Mouse (Mus musculus): ENCODE data around the gene Ythdf2. TPM values are rescaled to one million over a fixed set of nuclear protein-coding genes. Genes with fewer than 3 reads are reported as not detected.

Ythdf2 gene
- polyA plus RNA-seq, 1 experiment from 2014 or later = 72.5 TPM

GRCm38 (mm10) chr4:132151673-132152072 lies 60.4 kb downstream of the Ythdf2 start:
- Histone ChIP-seq H3K9ac (ENCODE audit: low read depth, low read length) (no peak overlapping the region), H3K4me3 (ENCODE audit: low read depth, low read length) (no peak overlapping the region), H3K27ac (ENCODE audit: low read depth, low read length) (no peak overlapping the region), H3K27me3 (ENCODE audit: control insufficient read depth, insufficient read depth, low read length) (peaks cover 3% of the 10 kb centered on the region), H3K4me2 (no peak overlapping the region), H3K4me1 (ENCODE audit: control insufficient read depth, insufficient read depth, low read length) (no peaks in the 10 kb centered on the region), H3K36me3 (ENCODE audit: control insufficient read depth, insufficient read depth, low read length) (no peaks in the 10 kb centered on the region), H3K9me3 (replicated peaks; ENCODE audit: control insufficient read depth, low read length) (no peaks in the 10 kb centered on the region; the same call in 1 of the 2 replicates)
- no peak for ATAC-seq (replicated peaks; ENCODE audit: insufficient number of reproducible peaks, low FRiP score, low TSS enrichment)
- 64% methylated on average over 1 of the region's 1 CpGs for WGBS (ENCODE audit: insufficient replicate concordance)

GRCm38 (mm10) chr4:132146201-132146600 lies 65.9 kb downstream of the Ythdf2 start:
- no peak overlapping the region for H3K4me2 ChIP-seq
- no peak overlapping the region for H3K4me3 ChIP-seq (ENCODE audit: low read depth, low read length)
- H3K9ac ChIP-seq (ENCODE audit: low read depth, low read length) = no peak overlapping the region
- H3K4me1 ChIP-seq (ENCODE audit: control insufficient read depth, insufficient read depth, low read length) = no peaks in the 10 kb centered on the region; the same call in 1 of the 2 replicates
- WGBS (ENCODE audit: insufficient replicate concordance) = 73% methylated on average over 5 of the region's 5 CpGs
- ATAC-seq (replicated peaks; ENCODE audit: insufficient number of reproducible peaks, low FRiP score, low TSS enrichment) = no peak
- H3K27ac ChIP-seq (ENCODE audit: low read depth, low read length) = no peak overlapping the region
- H3K36me3 ChIP-seq (ENCODE audit: control insufficient read depth, insufficient read depth, low read length) = no peaks in the 10 kb centered on the region
- H3K9me3 ChIP-seq (replicated peaks; ENCODE audit: control insufficient read depth, low read length) = no peaks in the 10 kb centered on the region
- H3K27me3 ChIP-seq (ENCODE audit: control insufficient read depth, insufficient read depth, low read length) = peaks cover 50% of the 10 kb centered on the region

- Histone ChIP-seq H3K4me2 (peak overlapping the region; percentile 87), H3K27ac (ENCODE audit: low read depth, low read length) (no peak overlapping the region), H3K36me3 (ENCODE audit: control insufficient read depth, insufficient read depth, low read length) (no peaks in the 10 kb centered on the region), H3K9ac (ENCODE audit: low read depth, low read length) (no peak overlapping the region), H3K9me3 (replicated peaks; ENCODE audit: control insufficient read depth, low read length) (no peaks in the 10 kb centered on the region), H3K27me3 (ENCODE audit: control insufficient read depth, insufficient read depth, low read length) (peaks cover 60% of the 10 kb centered on the region), H3K4me1 (ENCODE audit: control insufficient read depth, insufficient read depth, low read length) (no peaks in the 10 kb centered on the region; the same call in 1 of the 2 replicates), H3K4me3 (ENCODE audit: low read depth, low read length) (peak overlapping the region; percentile 54; the same call in 1 of the 2 replicates)
- WGBS (ENCODE audit: insufficient replicate concordance) = 25% methylated on average over 10 of the region's 10 CpGs
- ATAC-seq (replicated peaks; ENCODE audit: insufficient number of reproducible peaks, low FRiP score, low TSS enrichment) = no peak
Measured at GRCm38 (mm10) chr4:132145092-132145491, 67.0 kb downstream of the Ythdf2 start.

- H3K4me1 ChIP-seq (ENCODE audit: control insufficient read depth, insufficient read depth, low read length) = no peaks in the 10 kb centered on the region; the same call in 1 of the 2 replicates
- H3K27me3 ChIP-seq (ENCODE audit: control insufficient read depth, insufficient read depth, low read length) = peaks cover 62% of the 10 kb centered on the region
- H3K9ac ChIP-seq (ENCODE audit: low read depth, low read length) = peak within 1 kb of the TSS; percentile 63
- H3K36me3 ChIP-seq (ENCODE audit: control insufficient read depth, insufficient read depth, low read length) = no peaks in the 10 kb centered on the region
- H3K27ac ChIP-seq (ENCODE audit: low read depth, low read length) = no peak within 1 kb of the TSS
- H3K4me3 ChIP-seq (ENCODE audit: low read depth, low read length) = peak within 1 kb of the TSS; percentile 54
- WGBS (ENCODE audit: insufficient replicate concordance) = 1% methylated on average over 53 of the region's 89 CpGs
- H3K4me2 ChIP-seq = peak within 1 kb of the TSS; percentile 87
- ATAC-seq (replicated peaks; ENCODE audit: insufficient number of reproducible peaks, low FRiP score, low TSS enrichment) = 0 out of 2 replicates have a peak, but pooled peaks have one; percentile 31
- no peaks in the 10 kb centered on the region for H3K9me3 ChIP-seq (replicated peaks; ENCODE audit: control insufficient read depth, low read length)
Measured at GRCm38 (mm10) chr4:132144080-132144841, 67.8 kb downstream of the Ythdf2 start, which contains the start of gene Oprd1. Gene Oprd1 (minus strand): TSS chr4:132144486.

GRCm38 (mm10) chr4:132138640-132139039 lies 73.5 kb downstream of the Ythdf2 start:
- H3K4me2 ChIP-seq = no peak overlapping the region
- H3K27ac ChIP-seq (ENCODE audit: low read depth, low read length) = no peak overlapping the region
- H3K4me1 ChIP-seq (ENCODE audit: control insufficient read depth, insufficient read depth, low read length) = no peaks in the 10 kb centered on the region
- H3K9me3 ChIP-seq (replicated peaks; ENCODE audit: control insufficient read depth, low read length) = no peaks in the 10 kb centered on the region
- H3K9ac ChIP-seq (ENCODE audit: low read depth, low read length) = no peak overlapping the region
- H3K27me3 ChIP-seq (ENCODE audit: control insufficient read depth, insufficient read depth, low read length) = peaks cover 37% of the 10 kb centered on the region
- no peak for ATAC-seq (replicated peaks; ENCODE audit: insufficient number of reproducible peaks, low FRiP score, low TSS enrichment)
- H3K4me3 ChIP-seq (ENCODE audit: low read depth, low read length) = no peak overlapping the region
- H3K36me3 ChIP-seq (ENCODE audit: control insufficient read depth, insufficient read depth, low read length) = no peaks in the 10 kb centered on the region
- 87% methylated on average over 2 of the region's 2 CpGs for WGBS (ENCODE audit: insufficient replicate concordance)

GRCm38 (mm10) chr4:132137013-132137412 lies 75.1 kb downstream of the Ythdf2 start:
- Histone ChIP-seq H3K4me3 (ENCODE audit: low read depth, low read length) (no peak overlapping the region), H3K9me3 (replicated peaks; ENCODE audit: control insufficient read depth, low read length) (no peaks in the 10 kb centered on the region), H3K4me1 (ENCODE audit: control insufficient read depth, insufficient read depth, low read length) (peaks cover 7% of the 10 kb centered on the region), H3K4me2 (no peak overlapping the region), H3K27me3 (ENCODE audit: control insufficient read depth, insufficient read depth, low read length) (peaks cover 21% of the 10 kb centered on the region; the same call in 1 of the 2 replicates), H3K9ac (ENCODE audit: low read depth, low read length) (no peak overlapping the region), H3K36me3 (ENCODE audit: control insufficient read depth, insufficient read depth, low read length) (no peaks in the 10 kb centered on the region), H3K27ac (ENCODE audit: low read depth, low read length) (no peak overlapping the region)
- no peak for ATAC-seq (replicated peaks; ENCODE audit: insufficient number of reproducible peaks, low FRiP score, low TSS enrichment)
- 71% methylated on average over 7 of the region's 7 CpGs for WGBS (ENCODE audit: insufficient replicate concordance)

Small RNA genes within 50 kb of the gene (microRNA-seq; reads per million reads assigned to microRNA genes)
- gene Gm22033 (ENCODE audit: borderline number of aligned reads) = not detected

Other genes with a start within 250 kb of the Ythdf2 start
- 0.10 and 0.20 TPM in 2 replicates for gene Gm10300, start 137.6 kb downstream of the Ythdf2 start, polyA plus RNA-seq (2014; fragmentation: Nextera tagmentation; extraction: Ambion mirVana)
- 67.5 and 73.2 TPM in 2 replicates for gene Epb41, start 137.0 kb downstream of the Ythdf2 start, polyA plus RNA-seq (2014; fragmentation: Nextera tagmentation; extraction: Ambion mirVana)
- gene Oprd1, start 67.8 kb downstream of the Ythdf2 start, polyA plus RNA-seq (2014; fragmentation: Nextera tagmentation; extraction: Ambion mirVana) = 0.53 and 1.3 TPM in 2 replicates
- gene Gmeb1, start 49.3 kb upstream of the Ythdf2 start, polyA plus RNA-seq (2014; fragmentation: Nextera tagmentation; extraction: Ambion mirVana) = 28.1 and 28.3 TPM in 2 replicates
- 35.7 and 37.3 TPM in 2 replicates for gene Taf12, start 62.1 kb upstream of the Ythdf2 start, polyA plus RNA-seq (2014; fragmentation: Nextera tagmentation; extraction: Ambion mirVana)
- gene Rab42, start 91.1 kb upstream of the Ythdf2 start, polyA plus RNA-seq (2014; fragmentation: Nextera tagmentation; extraction: Ambion mirVana) = 0.57 and 1.8 TPM in 2 replicates
- gene Trnau1ap, start 117.2 kb upstream of the Ythdf2 start, polyA plus RNA-seq (2014; fragmentation: Nextera tagmentation; extraction: Ambion mirVana) = 72.0 and 81.8 TPM in 2 replicates
- gene Rcc1, start 141.3 kb upstream of the Ythdf2 start, polyA plus RNA-seq (2014; fragmentation: Nextera tagmentation; extraction: Ambion mirVana) = 28.1 and 28.2 TPM in 2 replicates
- 24.5 and 29.1 TPM in 2 replicates for gene Phactr4, start 210.2 kb upstream of the Ythdf2 start, polyA plus RNA-seq (2014; fragmentation: Nextera tagmentation; extraction: Ambion mirVana)

Data from heart, embryonic 11.5 days (tissue).